ENCODE assay signal across 12 mouse cellular contexts in the genomic region with DNA sequence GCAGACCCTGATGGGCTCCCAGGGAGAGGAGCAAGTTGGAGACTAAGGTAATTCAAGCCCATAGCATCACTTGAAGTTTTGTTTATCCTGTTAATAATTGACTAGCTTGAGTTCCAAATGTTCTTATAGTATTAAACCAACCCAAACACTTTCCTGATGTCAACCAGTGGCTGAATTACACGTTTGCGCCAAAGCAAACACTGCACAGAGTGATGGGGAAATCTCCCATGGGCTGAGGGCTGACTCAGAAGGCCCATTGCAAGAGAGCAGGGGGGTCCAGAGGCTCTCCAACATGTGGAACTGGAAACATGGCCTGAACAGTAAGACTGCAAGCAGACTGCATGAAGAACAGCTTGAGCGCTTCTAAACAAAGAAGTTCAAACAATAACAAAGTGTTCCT.
"Had no signal": no experiment of that assay in that cellular context is flagged by ENCODE, and none has a peak within 500 bp of the region (broad histone marks: within the 10 kb centered on the region; RNA-seq: fewer than 3 reads in every experiment).

No protein-coding gene starts in this region.

- H3K4me1 ChIP-seq: limb, embryonic 12.5 days; liver, embryonic 15.5 days; midbrain, embryonic 13.5 days had no signal

- H3K27me3 ChIP-seq: limb, embryonic 12.5 days; liver, embryonic 15.5 days; midbrain, embryonic 13.5 days had no signal

- H3K9me3 ChIP-seq: limb, embryonic 12.5 days; liver, embryonic 15.5 days; midbrain, embryonic 13.5 days had no signal

- H3K36me3 ChIP-seq: limb, embryonic 12.5 days; liver, embryonic 15.5 days; midbrain, embryonic 13.5 days had no signal

- H3K4me2 ChIP-seq: limb, embryonic 12.5 days; liver, embryonic 15.5 days; midbrain, embryonic 13.5 days had no signal

- H3K27ac ChIP-seq: kidney, postnatal 0 days; limb, embryonic 12.5 days; liver, embryonic 15.5 days; midbrain, embryonic 13.5 days had no signal

- ATAC-seq: hindbrain, embryonic 16.5 days; midbrain, embryonic 13.5 days had no signal

- H3K4me3 ChIP-seq: limb, embryonic 12.5 days; liver, embryonic 15.5 days; midbrain, embryonic 13.5 days had no signal

- DNase-seq: kidney, adult 11 months; kidney, adult 9 months; kidney, postnatal 36 days; right cerebral cortex, adult 18-20 months; right cerebral cortex, postnatal 25 days; thymus, adult 18-20 months; thymus, postnatal 25 days had no signal

- H3K9ac ChIP-seq: limb, embryonic 12.5 days; liver, embryonic 15.5 days; midbrain, embryonic 13.5 days had no signal
